Mouse (Mus musculus) stomach, embryonic 15.5 days (tissue): ENCODE data around the gene Macf1. TPM values are rescaled to one million over a fixed set of nuclear protein-coding genes. Genes with fewer than 3 reads are reported as not detected.

Experiments
- ATAC-seq: fragments of 200-750 bp; cut with Nextera tagmentation; 2 replicates; pipeline ENCODE4 v1.8.0; 2017; ENCODE audit warnings: low read depth, moderate number of reproducible peaks, moderate TSS enrichment; ENCODE audit not compliant: insufficient read depth, low FRiP score
- H3K27ac ChIP-seq: fragments of 300-500 bp; sonication (generic); 2 replicates; pipeline ENCODE4 v1.5.1; 2015; ENCODE audit warnings: mild to moderate bottlenecking, inconsistent platforms
- H3K27me3 ChIP-seq: fragments of 300-500 bp; sonication (generic); replicated peaks from 2 replicates; pipeline ENCODE4 v1.6.1; 2015; ENCODE audit warnings: inconsistent platforms
- H3K36me3 ChIP-seq: fragments of 300-500 bp; sonication (generic); 2 replicates; pipeline ENCODE4 v1.6.1; 2015; ENCODE audit warnings: inconsistent platforms
- H3K4me1 ChIP-seq: fragments of 300-500 bp; sonication (generic); 2 replicates; pipeline ENCODE4 v1.6.1; 2015; ENCODE audit warnings: inconsistent platforms
- H3K4me2 ChIP-seq: fragments of 300-500 bp; sonication (generic); 2 replicates; pipeline ENCODE4 v1.6.1; 2015; ENCODE audit warnings: mild to moderate bottlenecking, inconsistent platforms
- H3K4me3 ChIP-seq: fragments of 300-500 bp; sonication (generic); replicated peaks from 2 replicates; pipeline ENCODE4 v1.5.1; 2015; ENCODE audit warnings: inconsistent platforms
- H3K9ac ChIP-seq: fragments of 300-500 bp; sonication (generic); 2 replicates; pipeline ENCODE4 v1.6.1; 2015; ENCODE audit warnings: inconsistent platforms
- H3K9me3 ChIP-seq: fragments of 300-500 bp; sonication (generic); 2 replicates; pipeline ENCODE4 v1.6.1; 2016; ENCODE audit warnings: inconsistent platforms
- WGBS: fragments of 180-500 bp; shearing (Covaris S2); methylation state at CpG from one replicate; pipeline ENCODE4 v1.1.7; 2015; 5-methylcytosine and 5-hydroxymethylcytosine counted together
- polyA plus RNA-seq: library from polyadenylated mRNA; unstranded; fragments of >200 nt; fragmentation: Nextera tagmentation; extraction: Ambion mirVana; gene quantifications from 2 replicates; pipeline ENCODE4 v1.2.1, GENCODE M21; 2015

Gene Macf1
- polyA plus RNA-seq, 1 experiment from 2014 or later = 34.6 TPM

- Histone ChIP-seq H3K27me3 (no peaks in the 10 kb centered on the region), H3K4me2 (no peak overlapping the region), H3K4me3 (no peak overlapping the region), H3K4me1 (no peaks in the 10 kb centered on the region), H3K9ac (no peak overlapping the region), H3K9me3 (no peaks in the 10 kb centered on the region), H3K36me3 (no peaks in the 10 kb centered on the region; the same call in 1 of the 2 replicates), H3K27ac (no peak overlapping the region)
- 94% methylated on average over 2 of the region's 2 CpGs for WGBS
- no peak for ATAC-seq
These were observed 260.1 kb downstream of the Macf1 start for GRCm38 (mm10) chr4:123424050-123424449.

GRCm38 (mm10) chr4:123422828-123423227 lies 261.3 kb downstream of the Macf1 start:
- Histone ChIP-seq H3K27me3 (no peaks in the 10 kb centered on the region), H3K9me3 (no peaks in the 10 kb centered on the region), H3K9ac (no peak overlapping the region), H3K4me2 (no peak overlapping the region), H3K27ac (no peak overlapping the region), H3K4me1 (no peaks in the 10 kb centered on the region), H3K36me3 (no peaks in the 10 kb centered on the region; the same call in 1 of the 2 replicates), H3K4me3 (no peak overlapping the region)
- 33% methylated on average over 6 of the region's 6 CpGs for WGBS
- peak; percentile 84 for ATAC-seq

DNA sequence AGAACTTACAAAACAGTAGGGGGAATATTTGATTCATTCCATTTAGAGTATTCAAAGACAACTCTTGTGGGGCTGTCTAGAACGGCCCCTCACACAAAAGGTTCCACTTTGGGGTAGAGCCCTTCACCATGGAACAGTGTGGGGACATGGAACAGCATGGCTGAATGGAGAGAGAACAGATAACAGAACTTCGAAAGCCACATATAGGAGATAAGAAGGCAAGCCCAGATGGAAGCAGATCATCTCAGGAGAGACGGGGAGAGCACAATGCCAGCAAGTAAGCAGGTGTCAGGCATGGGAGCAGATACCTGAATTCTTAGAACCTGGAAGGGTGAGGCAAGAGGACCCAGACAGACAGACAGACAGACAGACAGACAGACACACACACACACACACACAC lies 266.1 kb downstream of the Macf1 start:
- Histone ChIP-seq H3K27ac (no peak overlapping the region), H3K27me3 (no peaks in the 10 kb centered on the region), H3K9me3 (no peaks in the 10 kb centered on the region), H3K4me2 (no peak overlapping the region), H3K4me1 (no peaks in the 10 kb centered on the region), H3K4me3 (no peak overlapping the region), H3K36me3 (no peaks in the 10 kb centered on the region), H3K9ac (no peak overlapping the region)
- WGBS = 90% methylated on average over 3 of the region's 3 CpGs
- ATAC-seq = no peak

DNA sequence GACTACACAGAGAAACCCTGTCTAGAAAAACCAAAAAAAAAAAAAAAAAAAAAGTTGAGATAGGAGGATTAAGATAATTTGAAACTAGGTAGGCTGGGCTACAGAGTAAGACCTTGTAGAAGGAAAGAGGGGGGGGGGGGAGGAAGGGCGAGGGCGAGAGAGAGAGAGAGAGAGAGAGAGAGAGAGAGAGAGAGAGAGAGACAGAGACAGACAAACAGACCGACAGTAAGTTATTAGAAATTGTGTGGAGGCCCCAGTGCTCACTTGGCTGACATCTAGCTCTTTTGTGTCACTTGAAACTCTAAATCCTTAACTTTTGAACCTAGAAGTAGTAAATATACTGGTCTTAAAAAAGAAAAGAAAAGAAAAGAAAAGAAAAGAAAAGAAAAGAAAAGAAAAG lies 266.7 kb downstream of the Macf1 start:
- H3K9ac ChIP-seq = no peak overlapping the region

DNA sequence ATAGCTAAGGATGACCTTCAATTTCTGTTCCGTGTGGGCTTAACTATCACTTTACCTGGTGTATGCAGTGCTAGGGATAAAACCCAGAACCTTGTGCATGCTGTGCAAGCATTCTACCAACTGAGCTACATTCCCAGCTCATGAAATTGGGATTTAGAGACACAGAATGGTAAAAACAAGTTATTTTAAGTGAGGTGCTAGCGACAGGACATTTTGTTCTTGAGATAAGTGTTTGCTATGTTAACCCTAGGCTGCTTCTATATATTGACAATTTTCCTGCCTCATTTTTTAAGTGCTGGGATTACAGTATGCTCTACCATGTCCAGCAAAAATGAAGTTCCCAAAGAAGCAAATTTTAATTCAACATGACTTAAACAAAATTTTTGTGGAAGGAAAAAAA lies 267.3 kb downstream of the Macf1 start:
- H3K4me3 ChIP-seq = no peak overlapping the region
- no peaks in the 10 kb centered on the region for H3K9me3 ChIP-seq
- 88% methylated on average over 2 of the region's 2 CpGs for whole genome bisulfite sequencing
- H3K27me3 ChIP-seq = no peaks in the 10 kb centered on the region
- no peaks in the 10 kb centered on the region for H3K36me3 ChIP-seq
- H3K4me1 ChIP-seq = peaks cover 6% of the 10 kb centered on the region; the same call in 1 of the 2 replicates
- no peak overlapping the region for H3K27ac ChIP-seq
- no peak overlapping the region for H3K4me2 ChIP-seq
- H3K9ac ChIP-seq = no peak overlapping the region
- no peak for ATAC-seq

More for the DNA sequence above, 266.7 kb downstream of the Macf1 start:
- Histone ChIP-seq H3K9me3 (no peaks in the 10 kb centered on the region), H3K4me1 (peaks cover 3% of the 10 kb centered on the region; the same call in 1 of the 2 replicates), H3K27me3 (no peaks in the 10 kb centered on the region), H3K4me2 (no peak overlapping the region), H3K4me3 (no peak overlapping the region), H3K27ac (no peak overlapping the region), H3K36me3 (no peaks in the 10 kb centered on the region)
- 77% methylated on average over 1 of the region's 3 CpGs for WGBS
- no peak for ATAC-seq

GRCm38 (mm10) chr4:123415566-123415965 lies 268.6 kb downstream of the Macf1 start:
- Histone ChIP-seq H3K4me1 (peaks cover 6% of the 10 kb centered on the region; the same call in 1 of the 2 replicates), H3K4me3 (no peak overlapping the region), H3K27me3 (no peaks in the 10 kb centered on the region), H3K36me3 (no peaks in the 10 kb centered on the region), H3K27ac (no peak overlapping the region), H3K9me3 (no peaks in the 10 kb centered on the region), H3K9ac (no peak overlapping the region), H3K4me2 (no peak overlapping the region)
- WGBS = 91% methylated on average over 1 of the region's 1 CpGs
- no peak for ATAC-seq

GRCm38 (mm10) chr4:123413876-123414275 lies 270.3 kb downstream of the Macf1 start:
- Histone ChIP-seq H3K4me2 (no peak overlapping the region), H3K4me1 (peaks cover 22% of the 10 kb centered on the region; the same call in 1 of the 2 replicates), H3K27ac (peak overlapping the region; percentile 92; the same call in 1 of the 2 replicates), H3K27me3 (no peaks in the 10 kb centered on the region), H3K9ac (no peak overlapping the region), H3K36me3 (no peaks in the 10 kb centered on the region), H3K4me3 (no peak overlapping the region), H3K9me3 (no peaks in the 10 kb centered on the region)
- 21% methylated on average over 2 of the region's 2 CpGs for WGBS
- ATAC-seq = no peak

GRCm38 (mm10) chr4:123412981-123413380 lies 271.2 kb downstream of the Macf1 start:
- 40% methylated on average over 2 of the region's 2 CpGs for WGBS
- Histone ChIP-seq H3K36me3 (no peaks in the 10 kb centered on the region), H3K4me1 (peaks cover 26% of the 10 kb centered on the region; the same call in 1 of the 2 replicates), H3K9ac (no peak overlapping the region), H3K27me3 (no peaks in the 10 kb centered on the region), H3K9me3 (no peaks in the 10 kb centered on the region), H3K4me2 (peak overlapping the region; percentile 89), H3K27ac (peak overlapping the region; percentile 92), H3K4me3 (no peak overlapping the region)
- no peak for ATAC-seq

GRCm38 (mm10) chr4:123412528-123412878 lies 271.7 kb downstream of the Macf1 start:
- H3K9me3 ChIP-seq = no peaks in the 10 kb centered on the region
- H3K4me1 ChIP-seq = peaks cover 28% of the 10 kb centered on the region
- peak overlapping the region; percentile 64 for H3K4me3 ChIP-seq
- no peaks in the 10 kb centered on the region for H3K36me3 ChIP-seq
- no peak for ATAC-seq
- peak overlapping the region; percentile 92 for H3K27ac ChIP-seq
- H3K27me3 ChIP-seq = no peaks in the 10 kb centered on the region
- 6% methylated on average over 6 of the region's 6 CpGs for WGBS
- peak overlapping the region; percentile 56; the same call in 1 of the 2 replicates for H3K9ac ChIP-seq
- H3K4me2 ChIP-seq = peak overlapping the region; percentile 89

DNA sequence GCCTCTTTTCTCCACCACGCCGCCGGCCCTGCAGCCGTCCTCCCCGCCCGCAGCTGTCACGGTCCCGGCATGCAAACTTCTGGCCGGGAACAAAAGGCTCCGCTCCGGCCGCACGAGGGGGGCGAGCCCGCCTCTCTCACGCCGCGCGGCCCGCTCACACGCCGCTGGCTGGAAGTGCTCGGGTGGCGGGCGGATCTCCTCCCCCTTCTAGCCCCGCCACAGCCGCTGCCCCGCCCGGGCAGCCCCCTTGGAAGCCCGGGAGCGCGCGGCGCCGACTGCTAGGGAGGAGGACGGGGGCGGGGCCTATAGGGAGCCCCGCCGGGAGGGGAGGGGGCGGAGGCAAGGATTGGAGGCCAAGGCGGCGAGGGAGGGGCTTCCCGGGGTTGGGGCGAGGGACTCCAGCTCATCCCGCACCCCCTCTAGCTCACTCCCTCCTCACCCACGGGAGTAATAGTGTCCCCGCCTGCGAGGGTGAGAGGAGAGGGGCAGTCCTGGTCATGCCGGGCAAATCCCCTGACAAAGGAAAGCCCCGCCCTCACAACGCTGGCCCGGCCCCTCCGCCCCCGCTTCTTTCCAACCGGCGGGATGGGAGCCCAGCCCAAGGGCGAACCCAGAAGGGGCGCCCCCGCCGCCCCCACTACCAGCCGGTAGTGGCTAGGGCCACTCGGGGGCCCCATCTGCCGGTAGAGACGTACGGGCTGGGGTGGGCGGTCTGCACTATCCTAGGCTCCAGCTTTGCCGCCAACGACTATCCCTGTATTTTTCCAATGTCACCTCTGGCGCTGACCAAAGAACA lies 272.2 kb downstream of the Macf1 start:
- Histone ChIP-seq H3K27ac (peak overlapping the region; percentile 92), H3K27me3 (no peaks in the 10 kb centered on the region), H3K4me3 (peak overlapping the region; percentile 64), H3K4me1 (peaks cover 32% of the 10 kb centered on the region), H3K4me2 (peak overlapping the region; percentile 89), H3K9ac (peak overlapping the region; percentile 56), H3K36me3 (no peaks in the 10 kb centered on the region), H3K9me3 (no peaks in the 10 kb centered on the region)
- under 1% methylated on average over 63 of the region's 69 CpGs for WGBS
- ATAC-seq = peak; percentile 91

GRCm38 (mm10) chr4:123411006-123411731 lies 273.0 kb downstream of the Macf1 start:
- H3K27ac ChIP-seq = peak overlapping the region; percentile 92
- H3K9ac ChIP-seq = peak overlapping the region; percentile 56
- H3K4me2 ChIP-seq = peak overlapping the region; percentile 89
- ATAC-seq = no peak; the same call in 1 of the 2 replicates
- 1% methylated on average over 36 of the region's 36 CpGs for WGBS
- H3K9me3 ChIP-seq = no peaks in the 10 kb centered on the region
- no peaks in the 10 kb centered on the region for H3K27me3 ChIP-seq
- peak overlapping the region; percentile 64 for H3K4me3 ChIP-seq
- no peaks in the 10 kb centered on the region for H3K36me3 ChIP-seq
- H3K4me1 ChIP-seq = peaks cover 36% of the 10 kb centered on the region

DNA sequence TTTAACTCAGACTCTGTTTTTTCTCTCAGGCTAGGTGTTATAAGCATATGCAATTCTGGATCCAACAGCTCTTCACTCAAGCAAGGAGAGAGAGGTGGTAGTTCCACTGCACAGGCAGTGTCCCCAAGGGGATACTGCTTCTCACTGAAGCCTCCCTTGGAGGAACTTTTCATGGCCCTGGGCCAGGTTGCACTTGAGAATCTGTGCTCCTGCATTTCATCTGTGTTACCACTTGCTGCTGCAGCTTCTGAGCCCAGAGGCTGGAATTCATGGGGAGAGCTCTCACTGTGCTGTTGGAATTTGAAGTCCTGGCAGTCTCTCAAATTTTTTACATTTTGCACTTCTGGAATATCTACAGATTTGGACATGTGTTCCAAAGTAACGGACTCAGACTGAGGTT lies 274.4 kb downstream of the Macf1 start:
- Histone ChIP-seq H3K9ac (no peak overlapping the region), H3K4me1 (peaks cover 41% of the 10 kb centered on the region), H3K27me3 (no peaks in the 10 kb centered on the region), H3K36me3 (no peaks in the 10 kb centered on the region), H3K27ac (no peak overlapping the region), H3K4me3 (no peak overlapping the region), H3K4me2 (peak overlapping the region; percentile 89), H3K9me3 (no peaks in the 10 kb centered on the region)
- 44% methylated on average over 1 of the region's 1 CpGs for WGBS
- ATAC-seq = no peak
